Mouse (Mus musculus) liver, adult (tissue): ENCODE results near the gene Adamtsl1.

Source experiments
- GATA4 ChIP-seq: IDR thresholded peaks from 2 replicates; pipeline ENCODE4 v1.6.1; 2014; ENCODE audit warnings: mild to moderate bottlenecking, low read length; ENCODE audit not compliant: insufficient replicate concordance

Gene Adamtsl1

GRCm38 (mm10) chr4:86122431-86122830 is 608.5 kb downstream of the Adamtsl1 start:
- no peak for TF ChIP-seq GATA4

GRCm38 (mm10) chr4:86124374-86124773 is 610.4 kb downstream of the Adamtsl1 start:
- TF ChIP-seq GATA4 = no peak

- TF ChIP-seq GATA4 = no peak
Measured at GRCm38 (mm10) chr4:86126636-86127035, 612.7 kb downstream of the Adamtsl1 start.

GRCm38 (mm10) chr4:86158551-86158950 is 644.6 kb downstream of the Adamtsl1 start:
- TF ChIP-seq GATA4 = no peak

GRCm38 (mm10) chr4:86159362-86159761 is 645.4 kb downstream of the Adamtsl1 start:
- no peak for TF ChIP-seq GATA4

- TF ChIP-seq GATA4 = no peak
Measured at GRCm38 (mm10) chr4:86170763-86171162, 656.8 kb downstream of the Adamtsl1 start.

- no peak for TF ChIP-seq GATA4
Measured at GRCm38 (mm10) chr4:86171461-86171860, 657.5 kb downstream of the Adamtsl1 start.

GRCm38 (mm10) chr4:86177471-86177870 is 663.5 kb downstream of the Adamtsl1 start:
- TF ChIP-seq GATA4 = no peak

- no peak for TF ChIP-seq GATA4
Measured at GRCm38 (mm10) chr4:86178116-86178515, 664.1 kb downstream of the Adamtsl1 start.

GRCm38 (mm10) chr4:86183701-86184173 is 669.8 kb downstream of the Adamtsl1 start:
- no peak for TF ChIP-seq GATA4

GRCm38 (mm10) chr4:86189853-86190252 is 675.9 kb downstream of the Adamtsl1 start:
- no peak for TF ChIP-seq GATA4

- no peak for TF ChIP-seq GATA4
Measured at GRCm38 (mm10) chr4:86191195-86191594, 677.2 kb downstream of the Adamtsl1 start.

- no peak for TF ChIP-seq GATA4
Measured at GRCm38 (mm10) chr4:86201766-86202165, 687.8 kb downstream of the Adamtsl1 start.

GRCm38 (mm10) chr4:86203288-86203687 is 689.3 kb downstream of the Adamtsl1 start:
- TF ChIP-seq GATA4 = no peak

GRCm38 (mm10) chr4:86224875-86225274 is 710.9 kb downstream of the Adamtsl1 start:
- TF ChIP-seq GATA4 = no peak

- TF ChIP-seq GATA4 = no peak
Measured at GRCm38 (mm10) chr4:86227096-86227495, 713.1 kb downstream of the Adamtsl1 start.

- TF ChIP-seq GATA4 = no peak
Measured at GRCm38 (mm10) chr4:86233197-86233596, 719.2 kb downstream of the Adamtsl1 start.
